Mouse (Mus musculus) kidney, embryonic 16.5 days (tissue): Measurements from ENCODE around the gene Haspin. TPM values are rescaled to one million over a fixed set of nuclear protein-coding genes. Genes with fewer than 3 reads are reported as not detected.

Experiments used
- ATAC-seq: fragments of 200-750 bp; cut with Nextera tagmentation; 2 replicates; pipeline ENCODE4 v1.8.0; 2017; ENCODE audit warnings: moderate TSS enrichment; ENCODE audit not compliant: low FRiP score, low TSS enrichment
- H3K27ac ChIP-seq: fragments of 300-500 bp; sonication (generic); 2 replicates; pipeline ENCODE4 v1.5.1; 2014; ENCODE audit warnings: low read length
- H3K27me3 ChIP-seq: fragments of 300-500 bp; sonication (generic); 2 replicates; pipeline ENCODE4 v1.6.1; 2014; ENCODE audit warnings: low read length, control low read depth, mixed read lengths; ENCODE audit not compliant: insufficient read depth
- H3K36me3 ChIP-seq: fragments of 300-500 bp; sonication (generic); 2 replicates; pipeline ENCODE4 v1.6.1; 2014; ENCODE audit warnings: low read length, control low read depth, mixed read lengths; ENCODE audit not compliant: insufficient read depth
- H3K4me1 ChIP-seq: fragments of 300-500 bp; sonication (generic); 2 replicates; pipeline ENCODE4 v1.6.1; 2014; ENCODE audit warnings: low read length, control low read depth, mixed read lengths; ENCODE audit not compliant: insufficient read depth
- H3K4me2 ChIP-seq: fragments of 300-500 bp; sonication (generic); replicated peaks from 2 replicates; pipeline ENCODE4 v1.6.1; 2014; ENCODE audit warnings: low read depth, low read length
- H3K4me3 ChIP-seq: fragments of 300-500 bp; sonication (generic); 2 replicates; pipeline ENCODE4 v1.5.1; 2014; ENCODE audit warnings: mild to moderate bottlenecking, low read length
- H3K9ac ChIP-seq: fragments of 300-500 bp; sonication (generic); replicated peaks from 2 replicates; pipeline ENCODE4 v1.6.1; 2014; ENCODE audit warnings: low read length
- H3K9me3 ChIP-seq: fragments of 300-500 bp; sonication (generic); 2 replicates; pipeline ENCODE4 v1.6.1; 2016; ENCODE audit warnings: low read length, control low read depth
- WGBS: fragments of 180-500 bp; shearing (Covaris S2); extraction: QIAGEN DNeasy Blood & Tissue Kit; methylation state at CpG from one replicate; pipeline ENCODE4 v1.1.7; 2014; 5-methylcytosine and 5-hydroxymethylcytosine counted together
- polyA plus RNA-seq: library from polyadenylated mRNA; unstranded; fragments of >200 nt; fragmentation: Nextera tagmentation; extraction: Ambion mirVana; gene quantifications from 2 replicates; pipeline ENCODE4 v1.2.1, GENCODE M21; 2015

Gene Haspin
- polyA plus RNA-seq, 1 experiment from 2014 or later = 16.9 TPM

DNA sequence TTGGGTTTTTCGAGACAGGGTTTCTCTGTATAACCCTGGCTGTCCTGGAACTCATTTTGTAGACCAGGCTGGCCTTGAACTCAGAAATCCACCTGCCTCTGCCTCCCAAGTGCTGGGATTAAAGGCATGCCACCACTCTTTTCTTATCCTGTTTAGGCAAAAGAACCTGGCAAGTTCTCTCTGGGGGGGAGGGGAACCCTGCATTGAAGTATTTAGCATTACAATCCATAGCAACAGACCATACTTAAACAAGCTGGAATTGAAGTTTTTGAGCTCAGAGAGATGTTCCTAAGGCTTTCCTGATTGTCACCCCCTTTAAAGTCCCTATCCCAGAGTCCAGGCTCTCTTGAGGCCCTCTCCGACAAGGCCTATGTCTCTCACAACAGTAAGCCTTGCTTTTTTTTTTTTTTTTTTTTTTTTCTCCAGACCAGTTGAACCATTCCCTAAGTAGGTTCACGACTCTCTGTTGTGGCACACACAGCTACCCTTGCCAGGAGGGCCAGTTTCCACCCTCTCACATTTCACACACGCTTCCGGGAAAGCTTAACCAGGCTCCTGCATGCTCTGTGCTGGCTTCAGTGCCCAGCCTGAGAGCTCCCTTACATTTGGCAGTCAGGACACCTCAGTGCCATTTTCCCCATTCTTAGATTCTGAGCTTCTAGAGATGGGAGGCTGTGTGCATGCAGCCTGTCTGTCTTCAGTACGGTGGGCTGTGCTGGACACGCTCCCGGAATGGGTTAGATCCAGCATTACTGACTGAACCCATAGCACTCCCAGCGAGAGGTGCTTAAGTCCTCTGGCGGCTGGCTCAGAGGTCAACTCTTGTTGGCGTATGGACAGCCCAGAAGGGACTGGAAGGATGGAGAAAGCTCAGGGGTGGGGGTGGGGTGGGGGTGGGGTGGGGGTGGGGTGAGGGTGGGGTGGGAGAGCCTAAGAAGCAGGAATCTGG is 8.2 kb upstream of the Haspin start:
- Histone ChIP-seq H3K4me3 (no peak overlapping the region), H3K9me3 (no peaks in the 10 kb centered on the region), H3K36me3 (no peaks in the 10 kb centered on the region), H3K27ac (no peak overlapping the region), H3K9ac (no peak overlapping the region), H3K27me3 (no peaks in the 10 kb centered on the region), H3K4me2 (no peak overlapping the region), H3K4me1 (no peaks in the 10 kb centered on the region)
- no peak for ATAC-seq
- 48% methylated on average over 11 of the region's 11 CpGs for WGBS

DNA sequence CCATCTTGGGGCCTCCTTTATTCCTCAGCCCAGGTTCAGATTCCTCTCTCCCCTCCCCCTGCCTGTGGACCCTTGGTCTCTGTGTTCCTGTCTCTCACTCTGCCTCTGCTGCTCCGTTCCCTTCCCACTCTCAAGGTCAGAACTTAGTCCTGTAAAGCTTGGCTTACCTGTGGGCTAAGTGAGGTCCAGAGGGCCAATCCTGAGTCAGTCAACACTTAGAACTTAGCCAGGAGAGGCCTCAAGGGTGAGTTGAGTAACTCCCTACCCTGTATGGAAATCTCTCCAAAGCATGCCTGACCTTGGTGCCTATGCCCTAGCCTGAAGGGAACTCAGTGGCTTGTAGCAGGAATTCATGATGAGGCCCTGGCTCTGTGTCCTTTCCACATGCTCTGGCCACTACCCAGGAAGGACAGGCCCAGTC is 6.2 kb upstream of the Haspin start:
- Histone ChIP-seq H3K27me3 (no peaks in the 10 kb centered on the region), H3K27ac (no peak overlapping the region), H3K4me3 (no peak overlapping the region), H3K4me2 (no peak overlapping the region), H3K36me3 (no peaks in the 10 kb centered on the region), H3K9me3 (no peaks in the 10 kb centered on the region), H3K4me1 (no peaks in the 10 kb centered on the region), H3K9ac (no peak overlapping the region)
- WGBS = 69% methylated on average over 1 of the region's 1 CpGs
- ATAC-seq = no peak

GRCm38 (mm10) chr11:73137116-73137515 is 978 bp downstream of the Haspin start:
- Histone ChIP-seq H3K9ac (peak overlapping the region; percentile 70), H3K36me3 (peaks cover 24% of the 10 kb centered on the region), H3K4me3 (peak overlapping the region; percentile 91), H3K4me1 (peaks cover 32% of the 10 kb centered on the region), H3K4me2 (peak overlapping the region; percentile 67), H3K27ac (no peak overlapping the region), H3K9me3 (no peaks in the 10 kb centered on the region), H3K27me3 (no peaks in the 10 kb centered on the region)
- ATAC-seq = 0 out of 2 replicates have a peak, but pooled peaks have one; percentile 21
- 22% methylated on average over 11 of the region's 11 CpGs for WGBS

DNA sequence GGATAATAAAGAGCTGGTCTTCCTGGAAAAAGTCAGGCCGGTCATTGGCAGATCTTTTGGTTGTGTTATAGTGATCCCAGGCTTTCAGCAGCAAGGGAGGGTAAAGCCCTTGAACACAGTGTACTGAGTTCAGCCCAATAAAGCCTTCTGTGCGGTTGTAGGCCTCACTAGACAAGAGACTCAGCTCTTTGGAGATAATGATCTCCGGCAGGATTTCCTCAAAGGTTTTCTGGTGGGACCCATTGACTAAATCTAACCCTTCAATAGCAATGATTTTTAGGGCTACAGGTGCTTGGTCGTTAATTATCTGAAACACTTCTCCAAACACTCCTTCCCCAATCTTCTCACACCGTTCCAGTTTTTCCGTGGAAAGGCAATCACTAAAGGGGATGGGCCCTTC is 1.5 kb downstream of the Haspin start:
- no peak for ATAC-seq
- H3K4me1 ChIP-seq = peaks cover 32% of the 10 kb centered on the region
- no peaks in the 10 kb centered on the region for H3K9me3 ChIP-seq
- H3K36me3 ChIP-seq = peaks cover 24% of the 10 kb centered on the region
- no peaks in the 10 kb centered on the region for H3K27me3 ChIP-seq
- WGBS = 55% methylated on average over 6 of the region's 6 CpGs
- H3K4me2 ChIP-seq = peak overlapping the region; percentile 67
- no peak overlapping the region for H3K27ac ChIP-seq
- peak overlapping the region; percentile 70 for H3K9ac ChIP-seq
- peak overlapping the region; percentile 91 for H3K4me3 ChIP-seq

DNA sequence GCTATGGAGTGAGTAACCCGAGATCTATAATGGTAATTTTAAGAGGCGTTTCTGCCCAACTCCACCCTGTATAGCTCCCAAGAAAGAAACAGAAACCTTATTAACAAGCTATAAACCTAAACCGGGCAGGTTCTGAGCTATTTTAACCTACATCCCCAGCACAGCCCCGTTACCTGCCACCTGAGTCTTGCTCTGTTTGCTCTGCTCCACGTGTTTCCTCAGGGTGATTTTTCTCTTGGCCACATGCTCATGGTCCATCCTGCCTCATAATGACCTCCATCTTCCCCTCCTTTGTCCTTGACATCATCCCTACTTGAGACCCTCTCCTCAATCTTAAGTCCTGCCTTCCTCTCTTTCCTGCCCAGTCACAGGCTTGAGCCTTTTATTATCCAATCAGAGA is 3.9 kb downstream of the Haspin start:
- no peak for ATAC-seq
- no peaks in the 10 kb centered on the region for H3K27me3 ChIP-seq
- H3K9me3 ChIP-seq = no peaks in the 10 kb centered on the region
- no peak overlapping the region for H3K27ac ChIP-seq
- H3K9ac ChIP-seq = 0 out of 2 replicates have a peak overlapping the region, but pooled peaks have one; percentile 3
- no peak overlapping the region; the same call in 1 of the 2 replicates for H3K4me3 ChIP-seq
- H3K4me1 ChIP-seq = peaks cover 32% of the 10 kb centered on the region
- H3K36me3 ChIP-seq = peaks cover 34% of the 10 kb centered on the region
- 76% methylated on average over 5 of the region's 5 CpGs for WGBS
- H3K4me2 ChIP-seq = peak overlapping the region; percentile 26

DNA sequence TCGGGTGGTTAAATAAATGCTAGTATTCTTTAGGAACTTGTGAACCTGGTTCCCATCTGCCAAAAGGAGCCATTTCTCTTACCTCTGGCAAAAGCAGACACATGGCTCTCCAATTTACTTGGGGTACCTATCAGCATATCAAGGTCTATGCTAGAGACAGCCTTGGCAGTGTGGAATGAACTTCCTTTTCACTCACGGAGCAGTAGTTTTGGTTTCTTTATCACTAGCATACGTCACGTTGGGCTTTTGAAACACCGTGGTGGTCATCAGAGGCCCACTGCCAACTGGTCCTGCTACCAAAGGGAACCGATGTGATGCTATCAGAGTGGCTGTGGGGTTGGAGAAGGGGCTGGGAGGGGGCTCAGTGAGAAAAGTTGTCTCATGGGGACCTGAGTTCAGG is 5.1 kb downstream of the Haspin start:
- H3K4me1 ChIP-seq = peaks cover 32% of the 10 kb centered on the region
- 95% methylated on average over 6 of the region's 6 CpGs for WGBS

DNA sequence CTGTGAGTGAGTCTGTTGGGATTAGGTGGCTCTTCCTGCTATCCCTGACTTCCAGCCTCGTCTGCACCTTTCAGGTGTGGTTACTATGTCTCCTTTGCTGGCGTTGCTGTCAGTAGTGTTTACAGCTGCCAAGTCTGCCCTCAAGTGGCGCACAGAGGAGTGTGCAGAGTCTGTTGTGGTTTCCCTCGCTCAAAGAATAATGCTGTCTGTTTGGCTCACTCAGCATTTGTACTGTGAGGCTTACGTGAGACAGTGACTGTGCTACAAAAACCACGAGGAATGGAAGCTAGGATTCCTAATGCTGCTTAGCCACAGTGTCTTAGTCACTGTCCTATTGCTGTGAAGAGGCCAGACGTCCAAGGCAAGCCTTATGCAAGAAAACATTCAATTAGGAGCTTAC is 7.1 kb downstream of the Haspin start:
- ATAC-seq = no peak
- H3K27ac ChIP-seq = no peak overlapping the region
- 78% methylated on average over 7 of the region's 7 CpGs for WGBS

More for the DNA sequence above, 5.1 kb downstream of the Haspin start:
- H3K27me3 ChIP-seq = no peaks in the 10 kb centered on the region
- peaks cover 34% of the 10 kb centered on the region for H3K36me3 ChIP-seq
- no peak overlapping the region for H3K9ac ChIP-seq
- no peak overlapping the region for H3K27ac ChIP-seq
- no peaks in the 10 kb centered on the region for H3K9me3 ChIP-seq
- no peak overlapping the region for H3K4me3 ChIP-seq
- no peak for ATAC-seq
- H3K4me2 ChIP-seq = no peak overlapping the region

DNA sequence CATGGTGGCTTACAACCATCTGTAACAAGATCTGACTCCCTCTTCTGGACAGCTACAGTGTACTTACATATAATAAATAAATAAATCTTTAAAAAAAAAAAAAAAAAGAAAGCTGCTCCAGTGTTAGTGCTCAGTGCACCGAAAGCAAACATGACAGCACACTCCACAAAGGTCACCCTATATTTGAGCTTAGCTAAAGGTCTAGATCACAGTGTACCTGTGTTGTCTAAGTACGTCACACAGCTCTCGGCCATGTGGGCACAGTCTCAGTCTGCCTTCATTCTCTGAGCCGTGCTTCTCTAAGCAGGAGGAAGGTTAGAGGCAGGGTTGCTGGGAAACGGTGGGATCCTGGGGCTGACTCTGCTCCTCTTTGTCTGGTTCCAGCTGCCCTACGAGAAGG is 11.6 kb downstream of the Haspin start:
- H3K4me3 ChIP-seq = no peak overlapping the region
- H3K9ac ChIP-seq = no peak overlapping the region
- no peak overlapping the region for H3K4me2 ChIP-seq
- no peaks in the 10 kb centered on the region for H3K9me3 ChIP-seq
- 95% methylated on average over 6 of the region's 6 CpGs for WGBS
- no peaks in the 10 kb centered on the region for H3K4me1 ChIP-seq
- peaks cover 17% of the 10 kb centered on the region; the same call in 1 of the 2 replicates for H3K36me3 ChIP-seq
- H3K27ac ChIP-seq = no peak overlapping the region
- ATAC-seq = no peak
- no peaks in the 10 kb centered on the region for H3K27me3 ChIP-seq

More for the DNA sequence above, 7.1 kb downstream of the Haspin start:
- Histone ChIP-seq H3K9me3 (no peaks in the 10 kb centered on the region), H3K4me2 (no peak overlapping the region), H3K36me3 (peaks cover 34% of the 10 kb centered on the region), H3K4me3 (no peak overlapping the region), H3K4me1 (peaks cover 18% of the 10 kb centered on the region), H3K27me3 (no peaks in the 10 kb centered on the region), H3K9ac (no peak overlapping the region)

DNA sequence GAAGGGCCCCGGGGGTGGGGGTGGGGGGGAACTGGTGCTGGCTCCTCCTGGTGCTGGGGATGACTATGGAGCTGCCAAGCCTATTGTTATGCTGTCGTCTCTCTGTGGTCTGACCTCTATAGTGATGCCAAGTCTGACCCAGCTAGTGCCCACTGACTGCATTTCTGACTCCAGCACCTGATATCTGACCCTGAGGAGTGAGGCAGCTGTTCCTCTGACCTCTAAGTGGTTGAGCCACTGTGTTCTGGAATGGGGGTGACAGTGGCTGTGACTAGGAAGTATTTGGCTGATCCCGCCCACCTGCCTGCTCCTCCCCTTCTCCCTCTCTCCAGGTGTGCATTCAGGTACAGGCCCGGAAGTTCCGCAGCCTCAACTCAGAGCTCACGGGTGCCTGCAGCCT is 26.7 kb downstream of the Haspin start:
- Histone ChIP-seq H3K4me2 (no peak overlapping the region), H3K4me3 (no peak overlapping the region), H3K9me3 (no peaks in the 10 kb centered on the region), H3K36me3 (no peaks in the 10 kb centered on the region), H3K9ac (no peak overlapping the region), H3K27me3 (no peaks in the 10 kb centered on the region), H3K27ac (no peak overlapping the region), H3K4me1 (no peaks in the 10 kb centered on the region)
- no peak for ATAC-seq
- WGBS = 70% methylated on average over 6 of the region's 6 CpGs

DNA sequence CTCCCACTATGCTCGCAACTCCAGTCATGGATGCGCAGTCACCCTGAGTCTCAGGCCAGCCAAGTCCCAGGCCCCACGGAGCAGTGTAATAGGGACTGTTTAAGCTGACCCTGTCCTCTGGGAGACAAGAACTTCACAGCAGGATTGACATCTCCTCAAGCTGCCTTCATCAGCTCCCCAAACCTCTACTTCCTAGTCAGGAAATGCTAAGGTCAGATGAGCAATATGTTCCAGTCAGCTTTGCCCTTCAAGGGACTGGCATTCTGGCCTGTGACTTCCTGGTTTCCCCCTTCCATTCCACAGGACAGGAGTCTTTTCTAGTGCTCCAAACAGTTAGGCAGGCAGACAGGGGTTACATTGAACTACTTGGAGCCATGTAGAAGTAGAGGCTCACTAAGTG is 28.2 kb downstream of the Haspin start:
- no peaks in the 10 kb centered on the region for H3K36me3 ChIP-seq
- no peaks in the 10 kb centered on the region for H3K27me3 ChIP-seq
- ATAC-seq = no peak
- H3K27ac ChIP-seq = no peak overlapping the region
- 80% methylated on average over 3 of the region's 3 CpGs for WGBS
- no peak overlapping the region for H3K9ac ChIP-seq
- no peak overlapping the region for H3K4me3 ChIP-seq
- H3K9me3 ChIP-seq = no peaks in the 10 kb centered on the region
- no peak overlapping the region for H3K4me2 ChIP-seq
- H3K4me1 ChIP-seq = no peaks in the 10 kb centered on the region
